Mouse (Mus musculus) cerebellum, adult 2 months (tissue): ENCODE data around the gene Popdc3. TPM values are rescaled to one million over a fixed set of nuclear protein-coding genes. Genes with fewer than 3 reads are reported as not detected.
"Not testable (repeated sequence)": the region's sequence is repeated elsewhere in the genome, so short reads cannot be mapped to it uniquely, and the experiment has no call there.

Source experiments
- DNase-seq, 2 experiments: peaks; one replicate each; pipeline ENCODE4 v3.0.0; 2021
- H3K27ac ChIP-seq: fragments of 200-500 bp; 2 replicates; pipeline ENCODE4 v1.5.1; 2012; ENCODE audit warnings: low read length, control low read depth, inconsistent platforms; ENCODE audit not compliant: insufficient read depth
- H3K27me3 ChIP-seq: fragments of 200-500 bp; 2 replicates; pipeline ENCODE4 v1.6.1; 2012; ENCODE audit warnings: inconsistent platforms, mild to moderate bottlenecking, low read length, moderate library complexity; ENCODE audit not compliant: control insufficient read depth, insufficient read depth
- H3K4me1 ChIP-seq: fragments of 200-500 bp; 2 replicates; pipeline ENCODE4 v1.6.1; 2011; ENCODE audit warnings: low read length; ENCODE audit not compliant: control insufficient read depth, insufficient read depth
- H3K4me3 ChIP-seq: fragments of 200-500 bp; replicated peaks from 2 replicates; pipeline ENCODE3; 2011; ENCODE audit warnings: mild to moderate bottlenecking, low read depth, low read length, control low read depth; ENCODE audit not compliant: insufficient read depth
- CTCF ChIP-seq: fragments of 200-500 bp; IDR thresholded peaks from 2 replicates; pipeline ENCODE4 v1.5.1; 2011; ENCODE audit warnings: low read depth, mild to moderate bottlenecking, control low read depth, low read length, moderate library complexity, borderline replicate concordance; ENCODE audit not compliant: insufficient read depth
- POLR2A ChIP-seq: fragments of 200-500 bp; IDR thresholded peaks from 2 replicates; pipeline ENCODE4 v1.6.1; 2011; ENCODE audit warnings: low read length, control low read depth, borderline replicate concordance; ENCODE audit not compliant: insufficient read depth
- WGBS: fragments of 180-500 bp; shearing (Covaris S2); methylation state at CpG from one replicate; pipeline ENCODE4 v1.1.7; 2018; 5-methylcytosine and 5-hydroxymethylcytosine counted together
- polyA plus RNA-seq: library from polyadenylated mRNA; depleted of rRNA; stranded (reverse); fragments of >200 nt; gene quantifications from 2 replicates; pipeline ENCODE4 v1.2.3, GENCODE M21; 2012; rRNA removed

The Popdc3 gene
- 1.7 and 2.1 TPM in 2 replicates for polyA plus RNA-seq

- WGBS: 96% methylated on average over 2 of the region's 5 CpGs
- H3K4me3 ChIP-seq, H3K27me3 ChIP-seq: not testable (repeated sequence)
These were observed at the start of gene Popdc3 for GRCm38 (mm10) chr10:45177798-45178197. TSS of gene Popdc3 (plus strand) at chr10:45178098.

DNA sequence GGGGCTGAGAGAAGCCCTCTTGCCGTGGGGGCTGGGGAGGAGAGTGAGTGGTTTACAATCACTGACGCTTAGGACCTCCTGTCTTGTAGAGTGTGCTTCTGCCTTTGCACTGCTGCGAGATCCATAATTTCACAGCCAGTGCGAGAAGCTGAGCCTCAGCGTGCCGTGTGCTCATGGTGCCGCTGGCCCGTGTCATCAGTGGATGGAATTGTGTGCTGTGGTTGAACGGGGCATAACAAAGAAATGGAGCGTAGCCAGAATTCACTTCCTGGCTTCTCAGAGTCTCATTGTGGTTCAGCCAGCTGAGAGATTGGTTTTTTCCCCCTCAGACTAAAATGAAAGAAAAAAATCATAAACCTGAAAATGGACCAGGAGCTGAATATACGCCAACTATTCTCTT is 48.8 kb upstream of the Popdc3 start:
- no peaks in the 10 kb centered on the region; the same call in 1 of the 2 replicates for H3K4me1 ChIP-seq
- TF ChIP-seq CTCF: no peak
- no peaks in the 10 kb centered on the region for H3K27me3 ChIP-seq
- H3K4me3 ChIP-seq: no peak overlapping the region
- no peak overlapping the region for H3K27ac ChIP-seq
- 21% methylated on average over 11 of the region's 11 CpGs for WGBS
- DNase-seq: peak in 1 of 2 experiments; percentile 13

More at GRCm38 (mm10) chr10:45177798-45178197, at the start of gene Popdc3:
- DNase-seq, H3K27ac ChIP-seq, H3K4me1 ChIP-seq: not testable (repeated sequence)

- H3K4me3 ChIP-seq: no peak overlapping the region
- H3K4me1 ChIP-seq: no peaks in the 10 kb centered on the region; the same call in 1 of the 2 replicates
- no peaks in the 10 kb centered on the region for H3K27me3 ChIP-seq
- H3K27ac ChIP-seq: no peak overlapping the region
- no peak for DNase-seq
- WGBS: 92% methylated on average over 6 of the region's 6 CpGs
- TF ChIP-seq CTCF (no peak), POLR2A (no peak)
These were observed 47.9 kb upstream of the Popdc3 start for GRCm38 (mm10) chr10:45130004-45130403.

- Histone ChIP-seq H3K4me1 (peaks cover 3% of the 10 kb centered on the region), H3K4me3 (no peak overlapping the region), H3K27ac (no peak overlapping the region), H3K27me3 (no peaks in the 10 kb centered on the region)
- DNase-seq: peak; percentile 32 to 44
- peak; percentile 67; the same call in 1 of the 2 replicates for TF ChIP-seq CTCF
- TF ChIP-seq POLR2A: no peak
- WGBS: 83% methylated on average over 4 of the region's 4 CpGs
These were observed 45.5 kb upstream of the Popdc3 start for GRCm38 (mm10) chr10:45132371-45132770.

DNA sequence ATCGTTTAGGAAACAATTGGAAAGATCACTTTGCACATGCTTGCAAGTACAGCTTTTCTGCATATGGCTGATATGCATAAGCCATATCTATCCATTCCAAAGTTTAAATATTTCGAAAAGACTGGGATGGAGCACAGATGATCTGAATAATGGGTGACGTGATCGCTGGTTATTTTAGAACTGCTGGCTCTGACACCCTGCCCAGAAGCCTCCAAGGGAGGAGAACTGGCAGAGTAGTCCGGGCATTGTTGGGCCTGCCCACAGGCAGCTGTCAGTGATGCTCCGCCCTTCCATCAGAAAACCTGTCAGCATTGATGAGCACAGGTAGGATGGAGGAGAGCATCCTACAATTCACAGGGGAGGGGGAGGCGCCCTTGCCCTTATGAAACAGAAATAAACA is 41.1 kb upstream of the Popdc3 start:
- DNase-seq: no peak
- Histone ChIP-seq H3K27me3 (no peaks in the 10 kb centered on the region), H3K4me3 (no peak overlapping the region), H3K27ac (no peak overlapping the region), H3K4me1 (peaks cover 3% of the 10 kb centered on the region; the same call in 1 of the 2 replicates)
- no peak for TF ChIP-seq POLR2A
- TF ChIP-seq CTCF: no peak
- 48% methylated on average over 7 of the region's 7 CpGs for WGBS

DNA sequence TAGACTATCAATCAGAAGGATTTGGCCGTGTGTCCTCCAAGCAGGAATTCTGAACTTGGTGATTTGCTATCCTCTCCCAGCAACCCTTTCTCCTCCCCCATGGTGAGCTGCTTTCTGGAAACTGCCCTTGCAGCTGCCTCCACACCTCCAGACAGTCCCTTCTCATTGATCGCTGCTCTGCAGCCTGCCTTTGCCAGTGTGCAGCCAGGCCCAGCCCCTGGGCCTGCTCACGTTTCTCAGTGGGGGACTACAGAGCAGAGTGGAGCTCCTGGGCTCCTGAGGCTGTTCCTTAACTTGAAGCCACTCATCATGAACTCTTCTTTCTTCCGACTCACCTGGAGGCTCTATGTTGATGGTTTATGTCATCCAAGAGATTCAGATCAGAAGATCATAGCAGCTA is 38.0 kb upstream of the Popdc3 start:
- no peak overlapping the region for H3K4me3 ChIP-seq
- no peak overlapping the region for H3K27ac ChIP-seq
- DNase-seq: no peak
- H3K4me1 ChIP-seq: peaks cover 3% of the 10 kb centered on the region; the same call in 1 of the 2 replicates
- TF ChIP-seq CTCF (no peak), POLR2A (no peak)
- 56% methylated on average over 4 of the region's 4 CpGs for WGBS
- no peaks in the 10 kb centered on the region for H3K27me3 ChIP-seq

GRCm38 (mm10) chr10:45140474-45141212 is 37.3 kb upstream of the Popdc3 start:
- Histone ChIP-seq H3K4me3 (no peak overlapping the region), H3K27ac (no peak overlapping the region), H3K4me1 (peaks cover 3% of the 10 kb centered on the region; the same call in 1 of the 2 replicates), H3K27me3 (no peaks in the 10 kb centered on the region)
- DNase-seq: no peak
- TF ChIP-seq CTCF: no peak
- no peak for TF ChIP-seq POLR2A
- 91% methylated on average over 7 of the region's 7 CpGs for WGBS

- WGBS: 93% methylated on average over 5 of the region's 5 CpGs
- Histone ChIP-seq H3K27ac (no peak overlapping the region), H3K27me3 (no peaks in the 10 kb centered on the region), H3K4me3 (no peak overlapping the region), H3K4me1 (no peaks in the 10 kb centered on the region)
- no peak for DNase-seq
- TF ChIP-seq CTCF: no peak
- no peak for TF ChIP-seq POLR2A
These were observed 35.5 kb upstream of the Popdc3 start for GRCm38 (mm10) chr10:45142359-45142758.
